Mouse (Mus musculus) erythroblast, embryonic 14.5 days (primary cell): ENCODE data around the gene Aak1.

ENCODE experiments used
- GATA1 ChIP-seq: IDR thresholded peaks from 2 replicates; pipeline ENCODE4 v1.6.1; 2012; ENCODE audit warnings: low read length, inconsistent platforms, mixed read lengths
- TAL1 ChIP-seq: IDR thresholded peaks from 3 replicates; pipeline ENCODE4 v1.6.1; 2012; ENCODE audit warnings: low read length, inconsistent platforms, mixed read lengths

DNA sequence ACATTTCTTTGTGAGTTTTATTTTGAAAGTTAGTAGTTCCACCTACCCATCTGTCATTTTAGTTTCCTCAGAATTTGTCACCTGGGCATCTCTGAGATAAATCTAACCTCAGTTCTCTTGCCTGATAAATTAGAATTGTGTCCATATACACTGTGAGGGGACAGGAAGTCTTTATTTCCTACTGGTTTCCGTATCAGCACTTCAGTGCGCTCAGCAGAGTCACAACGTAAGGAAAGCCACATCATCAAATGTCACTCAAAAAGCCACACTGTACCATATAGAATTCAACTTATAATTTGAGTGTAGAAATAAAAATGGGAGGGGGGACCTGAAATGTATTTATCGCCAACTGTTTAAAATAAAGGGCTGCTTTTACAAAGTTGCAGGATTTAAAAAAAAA, 144.9 kb downstream of the Aak1 start:
- TF ChIP-seq TAL1 (no peak), GATA1 (no peak)
